12 mouse cellular contexts compared by ENCODE assay signal in genomic region chr15:95836646-95837434, GRCm38 (mm10). TPM values are rescaled to one million over a fixed set of nuclear protein-coding genes. Genes with fewer than 3 reads are reported as not detected.
A peak's percentile ranks its signal among the peaks of the same experiment; 100 is the strongest.
DNase-seq lines count a peak whose midpoint lies in the region; ATAC-seq and TF ChIP-seq lines count a peak whose summit lies in the region.
"Had no signal": no experiment of that assay in that cellular context is flagged by ENCODE, and none has a peak within 500 bp of the region (broad histone marks: within the 10 kb centered on the region; RNA-seq: fewer than 3 reads in every experiment).

No protein-coding gene starts in this region.

- intact Hi-C loops in heart, adult 2 months (cut with DNase I) = no loop called here
- intact Hi-C loops in heart, postnatal 36 days (cut with DNase I) = loop anchor here (2.0 to 5.0 kb wide), 3 partner anchors 65 to 445 kb away; no protein-coding TSS in a partner anchor

- 0 out of 2 replicates have a peak, but pooled peaks cover 1% of the 10 kb centered on the region for H3K79me2 ChIP-seq in heart, adult 2 months (replicated peaks; ENCODE audit: control insufficient read depth, insufficient read depth, low read length)

- no peak for ATAC-seq in limb, embryonic 12.5 days (ENCODE audit: insufficient number of reproducible peaks, insufficient read depth, low FRiP score, low TSS enrichment, low read depth)
- no peak for ATAC-seq in embryonic facial prominence, embryonic 14.5 days (ENCODE audit: low read depth)

- H3K4me3 ChIP-seq in heart, adult 2 months = no peak overlapping the region
- H3K4me3 ChIP-seq in limb, embryonic 12.5 days (replicated peaks) = no peak overlapping the region
- H3K4me3 ChIP-seq in limb, embryonic 10.5 days = no peak overlapping the region
- no peak overlapping the region for H3K4me3 ChIP-seq in embryonic facial prominence, embryonic 14.5 days (ENCODE audit: low read depth, low read length)

- peaks cover 20% of the 10 kb centered on the region for H3K4me1 ChIP-seq in heart, adult 2 months (ENCODE audit: control insufficient read depth, insufficient read depth, low read length)
- H3K4me1 ChIP-seq in limb, embryonic 12.5 days (replicated peaks) = peaks cover 29% of the 10 kb centered on the region
- H3K4me1 ChIP-seq in limb, embryonic 10.5 days = peaks cover 30% of the 10 kb centered on the region
- peaks cover 40% of the 10 kb centered on the region for H3K4me1 ChIP-seq in embryonic facial prominence, embryonic 14.5 days (ENCODE audit: control insufficient read depth, insufficient read depth, low read length)

- DNase-seq in heart, adult 2 months = no peak
- DNase-seq in heart, postnatal 36 days = no peak
- DNase-seq in limb, embryonic 10.5 days (ENCODE audit: low spot score) = no peak
- DNase-seq in embryonic facial prominence, embryonic 14.5 days (ENCODE audit: low spot score) = peak; percentile 37
- DNase-seq in lung, postnatal 36 days = peak; percentile 39
- DNase-seq in layer of hippocampus, postnatal 10 days (ENCODE audit: low spot score in 2 of 2) = no peak
- DNase-seq in retina, postnatal 1 day = no peak
- DNase-seq: adrenal gland, postnatal 36 days; cerebellum, postnatal 25 days; gastrocnemius, postnatal 25 days; midbrain, embryonic 14.5 days had no signal

- no peak for TF ChIP-seq POLR2A in heart, adult 2 months (IDR thresholded peaks at IDR 0.05; ENCODE audit: insufficient read depth, low read depth, low read length)

- 40% methylated on average over 13 of the region's 13 CpGs for WGBS in heart, adult 2 months
- 43% methylated on average over 13 of the region's 13 CpGs for WGBS in limb, embryonic 12.5 days
- WGBS in limb, embryonic 10.5 days = 73% methylated on average over 13 of the region's 13 CpGs
- 49% methylated on average over 13 of the region's 13 CpGs for WGBS in embryonic facial prominence, embryonic 14.5 days

- no peak overlapping the region for H3K9ac ChIP-seq in heart, adult 2 months (ENCODE audit: low read depth, low read length)
- no peak overlapping the region for H3K9ac ChIP-seq in limb, embryonic 12.5 days (replicated peaks)
- no peak overlapping the region for H3K9ac ChIP-seq in embryonic facial prominence, embryonic 14.5 days (ENCODE audit: low read depth, low read length)

- TF ChIP-seq CTCF in heart, adult 2 months (IDR thresholded peaks at IDR 0.05) = 0 out of 2 replicates have a peak, but pooled peaks have one; percentile 5

- peak overlapping the region; percentile 72 for H3K27ac ChIP-seq in heart, adult 2 months
- H3K27ac ChIP-seq in limb, embryonic 12.5 days = peak overlapping the region; percentile 36; the same call in 1 of the 2 replicates
- H3K27ac ChIP-seq in limb, embryonic 10.5 days = no peak overlapping the region
- H3K27ac ChIP-seq in embryonic facial prominence, embryonic 14.5 days (replicated peaks; ENCODE audit: low read depth, low read length) = no peak overlapping the region

- peaks cover 15% of the 10 kb centered on the region for H3K36me3 ChIP-seq in heart, adult 2 months (ENCODE audit: control insufficient read depth, insufficient read depth, low read length)
- H3K36me3 ChIP-seq in limb, embryonic 12.5 days = no peaks in the 10 kb centered on the region
- H3K36me3 ChIP-seq in limb, embryonic 10.5 days = 0 out of 2 replicates have a peak, but pooled peaks cover 3% of the 10 kb centered on the region
- H3K36me3 ChIP-seq in embryonic facial prominence, embryonic 14.5 days (ENCODE audit: control insufficient read depth, insufficient read depth, low read length) = no peaks in the 10 kb centered on the region

- no peaks in the 10 kb centered on the region for H3K27me3 ChIP-seq in heart, adult 2 months (ENCODE audit: control insufficient read depth, insufficient read depth, low read length)
- no peaks in the 10 kb centered on the region for H3K27me3 ChIP-seq in limb, embryonic 12.5 days
- H3K27me3 ChIP-seq in limb, embryonic 10.5 days (ENCODE audit: low read depth, poor library complexity, severe bottlenecking) = no peaks in the 10 kb centered on the region
- no peaks in the 10 kb centered on the region for H3K27me3 ChIP-seq in embryonic facial prominence, embryonic 14.5 days (replicated peaks; ENCODE audit: control insufficient read depth, insufficient read depth, low read length)

- no peaks in the 10 kb centered on the region for H3K9me3 ChIP-seq in limb, embryonic 12.5 days
- no peaks in the 10 kb centered on the region for H3K9me3 ChIP-seq in limb, embryonic 10.5 days (replicated peaks)
- H3K9me3 ChIP-seq in embryonic facial prominence, embryonic 14.5 days (ENCODE audit: control insufficient read depth, low read length) = no peaks in the 10 kb centered on the region

- TF ChIP-seq EP300 in heart, adult 2 months (IDR thresholded peaks at IDR 0.05; ENCODE audit: insufficient read depth, low read depth, low read length) = no peak

- no peak overlapping the region for H3K4me2 ChIP-seq in limb, embryonic 12.5 days
- H3K4me2 ChIP-seq in embryonic facial prominence, embryonic 14.5 days (ENCODE audit: low read depth, low read length) = no peak overlapping the region

RNA-seq across cellular contexts. Expression of gene Ano6, which starts 46.2 kb away (rescaled TPM):
- total RNA-seq in heart, adult 2 months (2021) = 10 to 100 TPM; 17.3 to 19.6 TPM
- polyA plus RNA-seq in heart, adult 2 months (2012; rRNA removed) = 14.1 and 22.5 TPM in 2 replicates
- total RNA-seq in heart, postnatal 36 days (2021) = 10 to 100 TPM; 20.6 to 23.0 TPM
- polyA plus RNA-seq in limb, embryonic 12.5 days (2016; fragmentation: Nextera tagmentation; extraction: Ambion mirVana) = 47.3 and 51.6 TPM in 2 replicates
- 33.5 and 44.6 TPM in 2 replicates for polyA plus RNA-seq in limb, embryonic 10.5 days (2016; fragmentation: Nextera tagmentation; extraction: Ambion mirVana)
- 57.3 and 59.5 TPM in 2 replicates for polyA plus RNA-seq in embryonic facial prominence, embryonic 14.5 days (2014; fragmentation: Nextera tagmentation; extraction: Ambion mirVana)
- total RNA-seq in layer of hippocampus, postnatal 10 days (2021) = 10 to 100 TPM; 26.7 to 27.7 TPM

Comparison
In these comparisons a context has a peak if more than half of its experiments do, and no peak if none do; other contexts are left out.
1. H3K27ac ChIP-seq: peak in heart, adult 2 months (single experiment) and limb, embryonic 12.5 days (single experiment); none in limb, embryonic 10.5 days (single experiment) and embryonic facial prominence, embryonic 14.5 days (single experiment).
2. DNase-seq: peak in embryonic facial prominence, embryonic 14.5 days (single experiment) and lung, postnatal 36 days (single experiment); none in heart, adult 2 months (0 of 2), heart, postnatal 36 days (0 of 2), limb, embryonic 10.5 days (single experiment), layer of hippocampus, postnatal 10 days (0 of 2) and retina, postnatal 1 day (single experiment).